ENCODE assay signal across 11 mouse cellular contexts in genomic region chr13:45694921-45695437, GRCm38 (mm10).
DNase-seq lines count a peak whose midpoint lies in the region.
"Had no signal": no experiment of that assay in that cellular context is flagged by ENCODE, and none has a peak within 500 bp of the region (broad histone marks: within the 10 kb centered on the region; RNA-seq: fewer than 3 reads in every experiment).

No protein-coding gene starts in this region.

- peaks cover 3% of the 10 kb centered on the region; the same call in 1 of the 2 replicates for H3K36me3 ChIP-seq in embryonic facial prominence, embryonic 10.5 days (replicated peaks)

- H3K27me3 ChIP-seq in embryonic facial prominence, embryonic 10.5 days (replicated peaks; ENCODE audit: low read depth, poor library complexity, severe bottlenecking): no peaks in the 10 kb centered on the region

- DNase-seq in 416B (ENCODE audit: low read depth): peak; percentile 24
- DNase-seq in CD4-positive helper T cell, adult 2 months (ENCODE audit: low read depth, low spot score): peak; percentile 38
- DNase-seq in cerebellum, postnatal 14 days: peak; percentile 20 to 24
- peak; percentile 42 to 59 for DNase-seq in kidney, postnatal 36 days
- DNase-seq in layer of hippocampus, postnatal 10 days (ENCODE audit: low spot score in 2 of 2): no peak
- DNase-seq in adrenal gland, adult (ENCODE audit: inconsistent age in 2 of 2, low spot score in 1 of 2): no peak
- DNase-seq in yolk sac, embryonic 10.5 days (ENCODE audit: low spot score): no peak
- no peak for DNase-seq in embryonic facial prominence, embryonic 10.5 days (ENCODE audit: low spot score)
- DNase-seq: heart, postnatal 14 days; left cerebral cortex, postnatal 4 days had no signal

- peaks cover 30% of the 10 kb centered on the region for H3K4me1 ChIP-seq in embryonic facial prominence, embryonic 10.5 days

- no peak overlapping the region for H3K27ac ChIP-seq in embryonic facial prominence, embryonic 10.5 days (replicated peaks)
- H3K27ac ChIP-seq: layer of hippocampus, adult 2 months had no signal

- no peak overlapping the region for H3K4me3 ChIP-seq in embryonic facial prominence, embryonic 10.5 days
- H3K4me3 ChIP-seq: layer of hippocampus, adult 2 months had no signal

- no peaks in the 10 kb centered on the region for H3K9me3 ChIP-seq in embryonic facial prominence, embryonic 10.5 days

- 90% methylated on average over 12 of the region's 12 CpGs for WGBS in embryonic facial prominence, embryonic 10.5 days

Comparison
In these comparisons a context has a peak if more than half of its experiments do, and no peak if none do; other contexts are left out.
1. DNase-seq: peak in 416B (single experiment), CD4-positive helper T cell, adult 2 months (single experiment), cerebellum, postnatal 14 days (2 of 2) and kidney, postnatal 36 days (2 of 2); none in layer of hippocampus, postnatal 10 days (0 of 2), adrenal gland, adult (0 of 2), yolk sac, embryonic 10.5 days (single experiment) and embryonic facial prominence, embryonic 10.5 days (single experiment).